In the genomic region with DNA sequence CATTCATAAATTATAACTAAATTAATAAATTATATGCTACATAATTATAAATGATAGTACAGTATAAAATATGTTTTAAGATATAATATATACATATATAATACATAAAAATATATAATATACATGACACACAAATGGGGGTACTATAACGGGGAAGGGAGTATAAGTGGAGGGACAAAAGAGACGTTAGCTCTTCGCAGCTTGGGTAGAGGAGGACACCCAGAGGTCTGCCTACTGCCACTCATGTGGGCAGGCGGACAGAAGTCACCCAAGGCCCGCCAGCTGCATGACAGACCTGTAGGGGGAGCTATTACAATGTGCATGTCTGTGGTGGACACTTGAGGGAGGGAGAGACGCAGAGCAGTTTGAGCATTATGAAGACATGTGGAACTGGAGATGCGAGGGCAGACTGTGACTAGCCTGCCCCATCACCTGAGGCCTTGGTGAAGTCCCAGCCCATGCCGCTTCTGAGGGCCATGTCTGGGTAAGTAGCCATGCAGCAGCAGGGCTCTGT, we compare ENCODE assay signal across 10 mouse cellular contexts.
DNase-seq lines count a peak whose midpoint lies in the region; ATAC-seq and TF ChIP-seq lines count a peak whose summit lies in the region.
"Had no signal": no experiment of that assay in that cellular context is flagged by ENCODE, and none has a peak within 500 bp of the region (broad histone marks: within the 10 kb centered on the region; RNA-seq: fewer than 3 reads in every experiment).

No protein-coding gene starts in this region.

- ATAC-seq in heart, postnatal 0 days (ENCODE audit: insufficient read depth, low read depth), result no peak
- peak; percentile 94 for ATAC-seq in neutrophil, adult 5-6 weeks (ENCODE audit: extremely low read depth, insufficient number of reproducible peaks, low FRiP score, poor library complexity, severe bottlenecking)

- no peak for DNase-seq in heart, postnatal 0 days (ENCODE audit: low spot score)
- no peak for DNase-seq in heart, adult 9 months (ENCODE audit: low spot score in 2 of 2)
- DNase-seq in retina, embryonic 14.5 days (ENCODE audit: low spot score), result peak; percentile 22
- DNase-seq in retina, postnatal 1 day, result no peak
- peak; percentile 5 for DNase-seq in c-Kit-positive CD71-positive TER-119-positive erythroid progenitor cells, embryonic 14.5 days (ENCODE audit: low spot score)
- DNase-seq in heart, postnatal 4 days, result no peak
- DNase-seq in gastrocnemius, adult 8-10 months (ENCODE audit: low spot score in 2 of 2), result no peak

- no peak overlapping the region for H3K4me2 ChIP-seq in heart, postnatal 0 days (ENCODE audit: low read depth, low read length)
- H3K4me2 ChIP-seq: neural tube, embryonic 12.5 days had no signal

- no peak overlapping the region for H3K9ac ChIP-seq in heart, postnatal 0 days (replicated peaks; ENCODE audit: low read depth, low read length)
- H3K9ac ChIP-seq: neural tube, embryonic 12.5 days had no signal

- peak; percentile 23; the same call in 1 of the 2 replicates for TF ChIP-seq CTCF in heart, postnatal 0 days (IDR thresholded peaks at IDR 0.05; ENCODE audit: low read depth)

- H3K9me3 ChIP-seq in heart, postnatal 0 days (replicated peaks; ENCODE audit: control insufficient read depth, low read length), result no peaks in the 10 kb centered on the region
- H3K9me3 ChIP-seq: neural tube, embryonic 12.5 days had no signal

- H3K36me3 ChIP-seq in heart, postnatal 0 days (replicated peaks; ENCODE audit: control insufficient read depth, insufficient read depth, low read length), result no peaks in the 10 kb centered on the region
- H3K36me3 ChIP-seq: neural tube, embryonic 12.5 days had no signal

- H3K27ac ChIP-seq in heart, postnatal 0 days (ENCODE audit: low read depth), result no peak overlapping the region
- H3K27ac ChIP-seq: neural tube, embryonic 12.5 days had no signal

- no peak for TF ChIP-seq EP300 in heart, postnatal 0 days (IDR thresholded peaks at IDR 0.05; ENCODE audit: low read depth)

- H3K27me3 ChIP-seq in heart, postnatal 0 days (ENCODE audit: control insufficient read depth, insufficient read depth, low read length), result no peaks in the 10 kb centered on the region
- H3K27me3 ChIP-seq: neural tube, embryonic 12.5 days had no signal

- no peak overlapping the region for H3K4me3 ChIP-seq in heart, postnatal 0 days (ENCODE audit: low read depth, low read length)
- H3K4me3 ChIP-seq: erythroblast, embryonic 14.5 days; neural tube, embryonic 12.5 days had no signal

- H3K4me1 ChIP-seq in heart, postnatal 0 days (ENCODE audit: control insufficient read depth, insufficient read depth), result no peaks in the 10 kb centered on the region
- H3K4me1 ChIP-seq: neural tube, embryonic 12.5 days had no signal

- 77% methylated on average over 8 of the region's 8 CpGs for WGBS in heart, postnatal 0 days

Comparison
In these comparisons a context has a peak if more than half of its experiments do, and no peak if none do; other contexts are left out.
1. DNase-seq: peak in retina, embryonic 14.5 days (single experiment) and c-Kit-positive CD71-positive TER-119-positive erythroid progenitor cells, embryonic 14.5 days (single experiment); none in heart, postnatal 0 days (single experiment), heart, adult 9 months (0 of 2), retina, postnatal 1 day (single experiment), heart, postnatal 4 days (single experiment) and gastrocnemius, adult 8-10 months (0 of 2).